Mouse (Mus musculus) heart, adult 11 months (tissue): ENCODE data around the gene Ugt1a1.

Experiments
- DNase-seq: peaks from one replicate; pipeline ENCODE4 v3.0.0; 2022

Gene Ugt1a1

DNA sequence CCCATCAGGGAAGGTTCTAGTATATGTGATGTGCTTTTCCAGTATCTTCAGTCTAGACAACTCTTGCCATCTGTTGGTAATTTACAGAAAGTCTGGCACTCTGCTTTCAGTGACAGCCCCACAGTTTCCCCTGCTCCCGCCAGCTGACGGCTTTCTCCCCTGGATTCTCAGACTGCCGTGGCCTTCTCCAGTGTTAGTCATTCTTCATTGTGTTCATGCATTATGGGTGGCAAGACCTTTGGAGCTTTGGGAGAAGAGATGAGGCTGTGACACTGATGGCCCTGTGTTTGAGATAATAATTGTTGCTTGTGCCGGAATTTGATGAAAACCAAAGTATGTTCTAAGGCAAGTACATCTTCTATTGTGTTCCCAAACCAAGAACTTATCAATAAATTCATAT is 6.8 kb downstream of the Ugt1a1 start:
- DNase-seq = peak; percentile 82

DNA sequence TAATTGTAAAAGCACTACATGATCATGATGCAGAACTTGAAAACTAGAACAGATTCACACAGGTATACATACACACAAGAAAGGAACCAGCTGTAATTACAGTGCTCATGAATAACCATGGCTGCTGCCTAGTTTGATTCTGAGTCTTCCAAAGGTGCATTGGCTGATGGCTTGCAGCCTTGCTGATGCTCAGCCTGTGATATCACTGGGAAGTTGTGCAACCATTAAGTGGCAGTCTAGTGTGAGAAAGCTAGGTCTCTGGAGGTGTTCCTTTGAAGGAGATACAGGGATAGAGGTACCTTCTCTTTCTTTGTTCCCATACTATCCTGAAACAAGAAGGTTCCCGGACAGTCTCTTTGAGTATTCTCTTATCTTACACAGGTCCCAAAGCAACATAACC is 7.3 kb downstream of the Ugt1a1 start:
- DNase-seq = peak; percentile 86

DNA sequence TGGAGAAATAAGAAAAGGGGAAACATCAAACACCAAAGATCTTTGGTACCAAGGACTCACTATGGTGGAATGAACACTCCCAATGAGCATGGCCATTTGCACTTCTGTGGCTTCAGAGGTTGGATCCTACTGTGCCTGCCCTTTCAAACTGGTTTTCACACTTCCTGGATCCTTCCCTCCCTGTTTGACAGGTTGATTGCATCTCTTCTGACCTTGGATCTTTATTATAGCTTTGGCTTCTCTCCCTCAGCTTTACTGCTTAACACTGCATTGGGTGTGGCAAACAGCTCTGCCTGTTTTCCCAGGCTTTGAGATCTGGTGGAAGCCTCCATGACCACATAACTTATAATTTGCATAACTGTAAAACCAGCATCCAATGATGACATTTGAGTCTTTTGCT is 8.6 kb downstream of the Ugt1a1 start:
- DNase-seq = peak; percentile 92

DNA sequence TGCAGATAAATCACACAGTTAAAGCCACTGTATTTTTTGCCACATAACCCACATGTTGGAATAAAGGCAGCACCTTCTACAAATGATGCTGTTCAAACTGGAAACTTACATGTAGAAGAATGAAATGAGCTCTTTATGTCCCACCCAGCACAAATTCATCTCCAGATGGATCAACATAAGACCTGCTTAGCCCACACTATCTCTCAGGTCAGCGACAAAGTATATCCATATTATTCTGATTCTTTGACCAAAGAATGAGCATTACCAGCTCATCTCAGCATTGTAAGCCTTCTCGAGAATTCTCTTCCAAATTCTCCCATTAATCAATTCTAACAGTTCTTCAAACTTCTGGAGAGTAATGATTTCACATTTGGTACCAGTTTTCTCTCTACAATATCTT is 10.5 kb downstream of the Ugt1a1 start:
- DNase-seq = peak; percentile 4

DNA sequence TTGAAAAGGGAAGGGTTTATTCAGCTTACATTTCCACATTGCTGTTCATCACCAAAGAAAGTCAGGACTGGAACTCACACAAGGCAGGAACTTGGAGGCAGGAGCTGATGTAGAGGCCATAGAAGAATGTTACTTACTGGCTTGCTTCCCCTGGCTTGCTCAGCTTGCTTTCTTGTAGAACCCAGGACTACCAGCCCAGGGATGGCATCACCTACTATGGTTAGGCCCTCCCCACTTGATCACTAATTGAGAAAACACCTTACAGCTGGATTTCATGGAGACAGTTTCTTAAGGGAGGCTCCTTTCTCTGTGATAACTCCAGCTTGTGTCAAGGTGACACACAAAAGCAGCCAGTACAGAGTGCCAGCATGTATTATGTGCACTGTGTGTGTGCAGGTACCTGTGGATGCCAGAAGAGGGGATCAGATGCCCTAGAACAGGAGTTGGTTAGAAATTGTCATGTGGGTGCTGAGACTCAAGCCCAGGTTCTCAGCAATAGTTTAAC is 11.3 kb downstream of the Ugt1a1 start:
- DNase-seq = peak; percentile 94

DNA sequence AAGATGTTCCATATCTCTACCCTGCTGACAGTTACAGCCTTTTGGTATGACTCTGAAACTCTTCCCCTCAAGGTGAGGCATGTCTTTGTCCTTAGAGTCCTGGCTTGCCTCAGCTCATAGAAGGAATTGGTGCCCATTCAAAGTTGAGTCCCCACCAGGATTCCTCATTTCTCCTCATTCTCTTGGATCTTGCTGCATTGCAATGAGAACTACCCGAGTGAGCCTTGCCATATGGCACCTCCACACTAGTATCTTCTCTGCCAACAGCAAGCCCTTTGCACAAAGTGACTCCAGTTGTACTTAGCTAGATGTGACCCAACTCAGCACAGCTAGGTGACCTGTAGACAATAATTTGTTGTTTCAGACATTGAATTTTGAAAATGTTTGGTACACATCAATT is 11.8 kb downstream of the Ugt1a1 start:
- DNase-seq = peak; percentile 93

DNA sequence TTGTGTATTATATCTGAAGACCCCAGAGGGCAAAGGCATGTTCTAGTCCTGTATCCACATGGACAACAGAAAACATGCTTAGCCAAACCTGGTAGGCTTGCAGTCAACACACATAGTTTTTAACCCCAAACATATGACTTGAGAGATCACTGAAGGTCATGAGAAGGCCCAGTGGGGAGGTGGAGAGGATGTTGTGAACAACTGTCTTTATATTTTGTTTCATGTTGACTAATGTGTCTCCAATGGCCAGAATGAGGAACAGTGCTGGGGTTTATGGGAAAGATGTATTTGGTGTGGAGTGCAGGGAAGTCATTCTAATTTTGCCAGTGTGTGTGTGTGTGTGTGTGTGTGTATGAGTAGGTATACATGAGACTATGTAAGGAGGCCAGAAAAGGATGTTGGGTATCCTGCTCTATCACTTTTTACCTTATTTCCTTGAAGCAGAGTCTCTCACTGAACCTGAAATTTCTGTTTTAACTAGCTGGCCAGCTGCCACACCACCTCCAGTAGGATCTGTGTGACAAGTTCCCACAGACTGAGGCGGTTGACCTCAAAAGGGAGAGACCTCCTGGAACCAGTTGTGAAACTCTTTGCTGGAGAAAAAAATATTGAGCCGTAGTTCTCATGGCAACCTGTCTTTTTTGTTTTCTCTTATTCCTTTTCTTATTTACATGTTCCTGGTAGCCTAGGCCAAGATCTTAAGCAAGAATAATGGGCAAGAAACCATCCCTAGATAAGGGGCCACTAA is 12.4 kb downstream of the Ugt1a1 start:
- peak; percentile 93 for DNase-seq

DNA sequence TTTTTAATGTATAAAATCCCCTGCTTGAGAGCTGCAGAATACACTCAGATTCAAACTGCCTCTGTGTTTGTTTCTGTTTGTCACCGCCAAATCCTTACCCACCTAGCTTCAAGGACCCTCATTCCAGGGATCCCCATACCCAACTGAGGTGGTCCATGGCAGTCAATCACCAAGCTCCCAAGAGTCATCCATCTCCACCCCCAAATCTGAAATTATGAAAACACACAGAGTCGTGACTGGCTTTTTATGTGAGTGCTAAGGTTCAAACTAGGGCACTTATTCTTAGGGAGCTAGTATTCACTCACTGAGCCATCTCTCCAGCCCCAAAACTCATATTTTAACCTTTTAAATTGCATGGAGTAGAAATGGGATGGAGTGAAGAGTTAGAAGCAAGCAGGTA is 13.5 kb downstream of the Ugt1a1 start:
- DNase-seq = peak; percentile 92

DNA sequence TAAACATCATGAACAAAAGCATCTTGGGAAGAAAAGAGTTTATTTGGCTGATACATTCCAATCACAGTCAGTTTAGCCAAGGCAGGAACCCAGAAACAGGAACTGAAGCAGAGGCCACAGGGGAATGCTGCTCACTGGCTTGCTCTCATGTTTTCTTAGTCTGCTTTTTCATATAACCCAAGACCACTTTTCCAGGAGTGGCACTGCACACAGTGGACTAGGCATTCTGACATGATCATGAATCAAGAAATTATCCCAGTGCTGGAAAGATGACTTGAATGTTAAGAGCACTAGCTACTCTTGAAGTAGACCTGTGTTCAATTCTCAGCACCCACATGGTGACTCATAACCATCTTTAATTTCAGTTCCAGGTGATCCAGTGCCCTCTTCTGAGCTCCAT is 14.0 kb downstream of the Ugt1a1 start:
- peak; percentile 92 for DNase-seq

DNA sequence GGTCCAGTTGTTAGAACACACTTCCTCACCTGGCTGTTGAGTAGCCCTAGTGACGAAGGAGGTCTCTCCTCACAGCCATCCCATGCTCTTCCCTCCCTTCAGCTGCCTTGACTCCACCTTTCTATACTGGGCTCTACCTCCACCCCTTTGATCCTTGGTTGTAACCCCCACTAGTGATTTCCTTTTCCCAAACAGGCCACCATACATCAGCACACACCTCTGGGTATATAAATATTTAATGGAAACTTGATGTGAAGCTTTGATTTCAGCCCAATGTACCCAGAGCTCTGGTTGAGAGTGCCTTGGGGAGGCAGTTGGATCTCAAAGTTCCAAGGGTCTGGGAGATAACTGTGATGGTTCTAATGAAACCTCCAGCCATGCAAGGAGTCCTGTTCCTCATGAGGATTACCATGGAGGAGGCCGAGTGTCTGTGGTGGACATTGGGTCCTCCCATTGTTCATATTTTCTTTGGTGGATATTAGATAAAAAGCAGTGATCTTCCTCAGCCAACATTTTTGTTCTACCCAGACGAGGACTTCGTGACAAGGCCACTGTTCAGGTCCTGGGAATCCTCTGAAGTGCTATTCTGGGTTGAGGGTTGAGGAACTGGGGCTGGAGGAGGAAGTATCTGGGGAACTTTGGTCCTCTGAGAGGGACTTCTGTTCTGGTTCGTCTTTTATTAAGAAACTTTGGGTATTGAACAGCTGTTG is 15.1 kb downstream of the Ugt1a1 start, which contains the start of gene Mroh2a:
Gene Mroh2a (plus strand): TSS at position 317 of the 710 bp plus-strand sequence.
- DNase-seq = peak; percentile 97

DNA sequence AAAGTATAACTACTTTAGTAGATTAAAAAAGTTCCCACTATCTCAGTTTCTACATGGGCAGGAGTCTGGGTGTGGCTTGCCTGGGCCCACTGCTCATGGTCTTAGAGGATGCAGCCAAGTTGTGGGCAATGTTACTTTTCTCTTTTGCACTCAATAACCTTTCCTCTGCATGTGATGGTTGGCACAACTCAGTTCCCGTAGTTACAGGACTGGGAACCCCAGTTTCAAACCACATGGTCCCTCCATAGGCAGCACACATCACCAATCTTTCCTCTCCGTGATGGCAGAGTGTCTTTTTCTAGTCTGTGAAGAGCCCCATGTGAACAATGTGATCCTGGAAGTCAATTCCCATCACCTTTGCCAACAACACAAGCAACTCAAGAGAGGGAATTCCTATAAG is 15.7 kb downstream of the Ugt1a1 start:
- peak; percentile 94 for DNase-seq

DNA sequence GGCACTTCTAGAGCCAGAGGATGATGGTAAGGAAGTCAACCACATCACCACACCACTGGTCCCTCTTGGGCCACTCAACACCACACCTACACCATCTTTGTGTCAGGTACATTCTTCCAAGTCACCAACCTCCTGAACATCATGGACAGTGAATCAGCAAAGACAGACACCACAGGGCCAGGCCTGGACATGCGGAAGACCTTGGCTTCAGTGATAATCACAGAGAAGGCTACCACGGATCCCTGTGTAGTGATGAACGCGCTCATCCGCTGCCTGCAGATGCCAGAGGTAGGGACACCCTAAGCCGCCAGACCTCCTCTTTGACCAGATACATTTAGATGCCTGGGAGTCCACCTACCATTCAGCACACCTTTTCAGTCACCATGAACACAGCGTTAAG is 16.4 kb downstream of the Ugt1a1 start:
- DNase-seq = peak; percentile 95

DNA sequence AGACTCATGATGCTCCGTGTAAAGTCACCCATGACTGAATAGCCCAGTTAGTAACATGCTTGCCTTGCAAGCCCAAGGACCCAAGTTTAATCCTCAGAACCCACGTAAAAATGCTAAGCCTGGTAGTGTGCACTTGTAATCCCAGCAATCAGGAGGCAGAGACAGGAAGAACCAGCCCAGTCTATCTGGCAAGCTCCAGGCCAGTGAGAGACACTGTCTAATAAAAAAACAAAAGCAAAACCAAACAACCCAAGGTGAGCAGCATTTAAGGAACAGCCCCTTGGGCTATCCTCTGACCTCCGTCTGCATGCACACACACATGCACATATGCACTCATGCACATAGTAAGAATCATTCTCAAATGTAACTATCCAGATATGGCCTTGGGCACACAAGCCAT is 17.8 kb downstream of the Ugt1a1 start:
- no peak for DNase-seq

DNA sequence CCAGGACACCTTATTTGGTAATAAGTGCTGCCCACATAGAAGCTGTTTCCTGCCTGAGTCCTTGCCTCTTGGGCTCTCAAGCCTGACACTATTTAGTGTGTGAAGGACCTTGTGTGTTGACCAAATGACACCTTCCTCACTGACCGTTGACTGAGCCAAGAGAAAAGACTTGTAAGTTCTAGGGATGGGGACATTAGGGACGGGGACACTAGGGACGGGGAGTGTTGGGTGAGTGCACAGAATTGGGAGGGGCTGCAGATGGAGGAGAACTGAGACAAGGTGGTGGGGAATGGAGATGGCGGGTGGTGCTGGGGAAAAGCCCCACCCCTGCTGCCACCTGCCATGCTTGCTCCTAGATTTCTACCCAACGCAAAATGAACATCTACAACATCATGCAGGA is 18.2 kb downstream of the Ugt1a1 start:
- peak; percentile 95 for DNase-seq

DNA sequence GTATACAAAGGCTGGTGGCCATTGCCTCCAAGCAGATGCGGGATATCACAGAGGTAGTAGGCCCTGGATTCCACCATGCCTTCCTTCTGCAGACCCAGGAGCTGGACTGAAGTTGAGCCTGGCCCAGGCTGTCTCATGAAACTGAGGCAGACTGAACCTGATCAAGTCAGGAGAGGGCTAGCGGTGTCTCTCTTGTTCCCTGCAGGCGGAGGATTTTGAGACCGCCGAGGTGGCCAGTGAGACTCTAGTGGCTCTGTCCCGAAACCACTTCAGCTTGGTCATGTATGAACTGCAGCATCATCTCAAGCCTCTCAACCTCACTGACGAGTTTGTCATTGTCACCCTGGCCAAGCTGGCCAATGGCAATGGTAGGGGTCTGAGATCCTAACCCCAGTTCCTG is 18.7 kb downstream of the Ugt1a1 start:
- no peak for DNase-seq

DNA sequence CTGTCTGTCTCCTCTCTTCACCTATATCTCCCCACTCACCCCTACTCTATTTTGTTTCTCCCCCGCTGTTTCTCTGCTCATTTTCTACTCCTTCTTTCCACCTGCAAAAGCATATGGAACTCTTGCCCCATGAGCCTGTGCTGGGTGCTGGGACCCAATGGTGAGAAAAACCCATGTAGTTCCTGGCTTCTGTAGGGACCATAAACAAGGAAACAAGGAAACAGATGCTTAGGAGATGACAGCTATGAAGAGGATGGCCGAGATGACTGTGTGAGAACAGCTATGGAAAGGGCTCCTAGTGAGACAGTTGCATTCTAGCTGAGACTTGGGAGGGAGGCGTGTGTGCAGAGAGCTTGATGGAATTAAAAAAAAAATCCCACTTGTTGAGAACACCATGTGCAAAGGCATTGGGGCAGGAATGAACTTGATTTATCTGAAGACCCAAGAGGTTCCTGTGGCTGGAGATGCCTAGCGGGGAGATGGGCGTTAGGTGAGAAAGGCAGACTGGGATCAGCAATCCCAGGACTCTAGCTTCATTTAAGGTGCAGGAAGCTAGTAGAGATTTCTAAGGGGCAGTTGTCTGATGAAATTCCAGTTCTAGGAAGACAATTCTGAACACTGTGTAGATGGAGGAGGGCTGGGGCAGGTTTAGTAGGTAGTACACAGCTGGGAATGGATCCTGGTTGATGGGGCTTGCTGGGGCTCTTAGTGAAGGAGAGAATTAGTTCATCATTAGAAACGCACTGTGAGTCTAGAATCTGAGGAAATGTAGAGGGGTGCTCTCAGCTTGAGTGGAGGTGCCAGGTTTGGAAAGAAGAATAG is 19.4 kb downstream of the Ugt1a1 start:
- peak; percentile 91 for DNase-seq

DNA sequence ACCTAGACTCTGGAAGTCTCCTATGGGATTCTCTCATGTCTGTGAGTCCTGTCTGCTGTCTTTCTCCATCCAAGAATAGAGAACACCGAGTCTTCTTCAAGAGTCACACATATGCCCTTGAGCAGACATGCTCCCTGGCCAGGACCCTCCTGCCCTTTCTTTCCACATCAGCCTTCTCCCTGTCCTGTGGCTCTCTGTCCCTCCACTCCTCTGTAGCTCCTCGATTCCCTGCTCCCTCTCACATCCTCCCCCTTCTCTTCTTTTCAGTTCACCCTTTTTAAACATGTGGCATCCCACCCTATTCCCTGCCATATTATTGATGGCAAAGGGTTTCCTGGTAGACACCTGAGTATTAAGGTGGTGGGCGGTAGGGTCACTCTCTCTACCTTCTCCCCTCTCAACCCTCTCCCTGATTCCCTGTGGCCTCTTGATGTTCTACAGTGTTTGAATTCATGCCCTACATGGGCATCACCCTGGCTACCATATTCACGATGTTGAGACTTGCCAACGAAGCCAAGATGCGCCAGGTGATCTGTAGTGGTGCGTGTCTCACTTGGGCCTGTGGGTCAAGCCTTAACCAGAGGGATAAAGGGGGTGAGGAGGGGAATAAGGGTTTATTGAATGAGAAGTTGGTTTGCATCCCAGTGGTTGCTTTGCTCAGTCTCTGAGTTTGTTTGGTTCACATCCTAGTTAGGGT is 20.2 kb downstream of the Ugt1a1 start:
- DNase-seq = peak; percentile 94

DNA sequence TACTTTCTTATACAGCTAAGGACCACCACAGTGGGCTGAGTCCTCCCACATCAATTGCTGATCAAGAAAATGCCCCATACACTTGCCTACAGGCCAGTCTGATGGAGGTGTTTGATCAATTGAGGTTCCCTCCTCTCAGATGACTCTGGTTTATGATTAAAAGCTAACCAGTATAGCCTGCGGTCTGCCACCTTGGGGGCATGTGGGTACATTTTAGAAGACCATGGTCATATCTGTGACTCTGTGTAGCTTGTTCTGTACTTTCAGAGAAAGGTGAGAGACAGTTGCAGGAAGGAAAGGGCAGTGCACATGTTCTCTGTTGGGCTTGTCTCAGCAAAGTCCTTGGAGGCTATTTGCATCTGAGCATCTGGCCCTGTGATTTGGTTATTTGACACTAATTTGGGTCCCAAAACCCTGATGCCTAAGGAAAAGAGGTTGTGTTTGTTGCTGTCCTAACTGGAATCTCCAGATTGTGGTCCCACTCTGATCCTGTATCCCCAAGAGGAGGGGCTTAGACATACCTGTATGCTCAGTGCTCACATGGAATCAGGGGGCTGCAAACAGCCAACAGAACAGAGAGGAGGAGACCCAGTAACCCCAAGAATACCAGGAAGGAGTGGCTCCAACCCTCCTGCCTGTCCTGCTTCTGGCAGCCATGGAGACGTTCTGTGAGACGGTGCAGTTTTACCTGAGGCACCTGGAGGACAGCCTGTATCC is 21.1 kb downstream of the Ugt1a1 start:
- DNase-seq = peak; percentile 94

DNA sequence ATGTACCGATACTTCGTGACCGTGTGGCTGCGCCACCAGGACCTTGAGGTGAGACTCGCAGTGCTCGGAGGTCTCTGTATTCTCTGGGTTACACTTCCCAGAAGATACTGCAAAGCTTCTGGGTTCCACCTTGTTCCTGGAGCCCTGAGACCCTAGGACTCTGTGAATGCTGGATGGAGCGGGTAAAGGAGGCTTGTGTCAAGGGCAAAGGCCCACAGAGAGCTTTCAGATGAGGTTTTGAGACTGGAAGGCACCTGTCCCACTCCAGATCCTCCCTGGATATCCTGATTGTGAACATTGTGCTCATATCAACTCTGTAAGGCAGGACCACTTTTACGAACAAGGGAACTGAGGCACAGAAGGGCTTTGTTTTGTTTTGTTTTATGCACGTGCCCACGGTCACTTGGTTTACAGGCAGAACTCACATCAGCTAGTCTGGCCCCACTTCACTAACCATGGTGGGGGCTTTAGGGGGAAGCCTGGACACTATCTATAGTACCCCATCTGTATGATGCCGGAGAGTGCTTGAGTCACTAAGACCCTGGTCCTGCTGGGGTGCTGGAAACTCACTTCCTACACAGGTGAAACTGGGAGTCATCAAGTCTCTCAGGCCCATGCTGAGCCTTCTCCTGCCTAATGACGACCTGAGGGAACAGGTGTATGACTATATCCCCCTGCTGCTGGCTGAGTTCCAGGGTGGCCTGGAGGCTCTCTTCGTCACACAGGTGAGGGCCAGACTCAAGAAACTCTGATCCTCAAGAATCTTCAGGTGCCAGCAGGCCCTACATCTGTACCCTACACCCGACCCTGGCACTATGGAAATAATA is 21.9 kb downstream of the Ugt1a1 start:
- peak; percentile 95 for DNase-seq

DNA sequence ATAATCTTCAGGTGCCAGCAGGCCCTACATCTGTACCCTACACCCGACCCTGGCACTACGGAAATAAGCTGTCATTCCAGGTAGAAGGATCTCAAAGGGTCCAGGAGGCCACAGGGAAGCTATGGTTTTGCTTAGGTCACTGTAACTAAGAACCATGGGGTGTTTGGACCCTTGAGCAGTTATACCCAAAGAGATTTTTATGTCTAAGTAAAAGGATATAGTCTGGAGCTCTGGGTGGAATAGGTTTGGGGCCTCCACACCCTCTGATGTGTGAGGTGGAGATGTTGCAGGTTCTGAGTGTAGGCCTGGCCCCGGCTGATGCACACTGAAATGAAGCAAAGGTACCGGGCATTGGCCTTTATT is 22.5 kb downstream of the Ugt1a1 start:
- peak; percentile 91 for DNase-seq

DNA sequence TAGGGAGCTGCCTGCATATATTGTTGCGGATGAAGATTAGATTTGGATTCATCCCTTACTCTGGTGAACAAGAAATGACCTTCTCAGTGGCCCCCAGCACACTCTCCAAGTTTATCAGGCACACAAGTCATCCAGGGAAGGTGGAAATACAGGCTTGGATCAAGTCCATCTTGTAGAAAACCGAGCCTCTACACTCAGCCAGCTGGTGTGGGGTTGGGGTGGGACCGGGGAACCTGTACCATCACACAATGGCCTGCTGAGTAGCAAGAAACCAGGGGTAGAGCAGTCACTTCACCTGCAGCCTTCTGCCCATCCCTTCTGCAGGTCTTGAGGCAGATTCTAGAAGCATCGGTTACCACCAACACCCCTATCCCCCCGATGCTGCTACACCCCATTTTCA is 22.9 kb downstream of the Ugt1a1 start:
- DNase-seq = peak; percentile 93
